Mouse (Mus musculus) activated CD4-positive, CD25-positive, alpha-beta regulatory T cell, adult 4 months (primary cell): ENCODE measurements at regions not wholly inside any gene's neighbourhood (a gene's known extent, or its start where the extent isn't known, plus 50 kb on each side); places are given as distances from the start of the nearest gene placed in this dataset.

Experiments
- ATAC-seq: one replicate; pipeline ENCODE4 v1.8.0; 2017

GRCm38 (mm10) chr4:45713046-45713706 lies 85.6 kb upstream of the Aldh1b1 start:
- ATAC-seq = no peak

GRCm38 (mm10) chr4:45703997-45704396 lies 94.8 kb upstream of the Aldh1b1 start:
- no peak for ATAC-seq

GRCm38 (mm10) chr4:45699601-45700000 lies 99.2 kb upstream of the Aldh1b1 start:
- no peak for ATAC-seq

- no peak for ATAC-seq
Measured at GRCm38 (mm10) chr4:45695239-45695638, 103.6 kb upstream of the Aldh1b1 start.

GRCm38 (mm10) chr4:45689991-45690916 lies 108.6 kb upstream of the Aldh1b1 start:
- ATAC-seq = no peak

- ATAC-seq = no peak
Measured at GRCm38 (mm10) chr4:45689572-45689971, 109.2 kb upstream of the Aldh1b1 start.

- ATAC-seq = no peak
Measured at GRCm38 (mm10) chr4:45688233-45688632, 110.6 kb upstream of the Aldh1b1 start.

- ATAC-seq = no peak
Measured at GRCm38 (mm10) chr4:45685031-45685430, 113.8 kb upstream of the Aldh1b1 start.

- no peak for ATAC-seq
Measured at GRCm38 (mm10) chr4:45683205-45683604, 115.6 kb upstream of the Aldh1b1 start.

GRCm38 (mm10) chr4:45682746-45683145 lies 116.1 kb upstream of the Aldh1b1 start:
- no peak for ATAC-seq

- no peak for ATAC-seq
Measured at GRCm38 (mm10) chr4:45676137-45676536, 122.7 kb upstream of the Aldh1b1 start.

GRCm38 (mm10) chr4:45674291-45674690 lies 124.5 kb upstream of the Aldh1b1 start:
- no peak for ATAC-seq

GRCm38 (mm10) chr4:45673081-45673819 lies 125.6 kb upstream of the Aldh1b1 start:
- ATAC-seq = no peak

- no peak for ATAC-seq
Measured at GRCm38 (mm10) chr4:45672262-45673076, 126.4 kb upstream of the Aldh1b1 start.

- no peak for ATAC-seq
Measured at GRCm38 (mm10) chr4:45664372-45664771, 132.1 kb upstream of the Shb start.

GRCm38 (mm10) chr4:45657350-45657978 lies 125.2 kb upstream of the Shb start:
- ATAC-seq = no peak

- no peak for ATAC-seq
Measured at GRCm38 (mm10) chr4:45655780-45656179, 123.5 kb upstream of the Shb start.

GRCm38 (mm10) chr4:45654804-45655155 lies 122.5 kb upstream of the Shb start:
- no peak for ATAC-seq

GRCm38 (mm10) chr4:45654019-45654803 lies 121.9 kb upstream of the Shb start:
- no peak for ATAC-seq

- no peak for ATAC-seq
Measured at GRCm38 (mm10) chr4:45648884-45649577, 116.8 kb upstream of the Shb start.
